Mouse (Mus musculus): Measurements from ENCODE around the gene 1500009L16Rik.

DNA sequence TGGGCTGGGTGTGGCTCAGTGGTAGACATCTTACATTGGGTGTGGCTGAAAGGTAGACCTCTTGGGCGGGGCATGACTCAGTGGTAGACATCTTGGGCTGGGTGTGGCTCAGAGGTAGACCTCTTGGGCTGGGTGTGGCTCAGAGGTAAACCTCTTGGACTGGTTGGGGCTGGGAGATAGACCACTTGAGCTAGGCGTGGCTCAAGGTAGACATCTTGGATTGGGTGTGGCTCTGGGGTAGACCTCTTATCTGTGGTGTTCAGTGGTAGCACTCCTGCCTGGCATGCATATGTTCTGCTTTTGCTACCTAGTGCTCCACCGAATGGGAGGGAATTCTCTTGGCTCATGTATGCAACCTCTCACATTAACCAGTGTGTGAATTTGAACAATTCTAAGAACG, 11.1 kb downstream of the 1500009L16Rik start:
- TF ChIP-seq POLR2A (IDR thresholded peaks at IDR 0.05; ENCODE audit: extremely low read depth, insufficient read depth, low read length) (no peak), CTCF (IDR thresholded peaks at IDR 0.05; ENCODE audit: extremely low read depth, insufficient read depth, low read length) (no peak)

All from cortical plate, adult 2 months (tissue).